Mouse (Mus musculus): ENCODE measurements at regions not wholly inside any gene's neighbourhood (a gene's known extent, or its start where the extent isn't known, plus 50 kb on each side); places are given as distances from the start of the nearest gene placed in this dataset.

GRCm38 (mm10) chr8:118031406-118031805 is 229.7 kb upstream of the Mphosph6 start:
- TF ChIP-seq CTCF (IDR thresholded peaks at IDR 0.05; ENCODE audit: low read depth) (no peak), EP300 (IDR thresholded peaks at IDR 0.05; ENCODE audit: low read depth) (no peak)
